Mouse (Mus musculus): ENCODE measurements at regions not wholly inside any gene's neighbourhood (a gene's known extent, or its start where the extent isn't known, plus 50 kb on each side); places are given as distances from the start of the nearest gene placed in this dataset.

DNA sequence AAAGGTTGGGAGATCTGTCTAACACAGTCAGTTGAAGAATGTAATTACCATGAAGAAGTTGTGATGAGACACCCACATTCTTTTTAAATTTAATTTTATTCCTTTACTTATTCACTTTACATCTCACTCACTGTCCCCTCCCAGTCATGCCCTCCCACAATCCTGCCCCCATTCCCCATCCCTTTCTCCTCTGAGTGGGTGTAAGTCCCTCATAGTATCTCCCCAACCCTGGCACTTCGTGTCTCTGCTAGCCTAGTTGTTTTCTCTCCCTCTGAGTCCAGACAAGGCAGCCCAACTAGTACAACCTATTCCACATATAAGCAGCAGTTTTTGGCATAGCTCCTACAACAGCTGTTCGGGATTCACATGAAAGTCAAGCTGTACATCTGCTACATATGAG is 487.3 kb downstream of the Gm9195 start:
- DNase-seq (ENCODE audit: low spot score) (no peak), ATAC-seq (no peak)
- H3K36me3 ChIP-seq (ENCODE audit: control insufficient read depth, insufficient read depth, low read length), result no peaks in the 10 kb centered on the region
- H3K4me3 ChIP-seq (ENCODE audit: low read depth, low read length), result no peak overlapping the region
- no peak overlapping the region for H3K9ac ChIP-seq (ENCODE audit: low read length)
- no peaks in the 10 kb centered on the region for H3K27me3 ChIP-seq (replicated peaks; ENCODE audit: control insufficient read depth, insufficient read depth, low read length)
- H3K27ac ChIP-seq (ENCODE audit: low read depth, low read length), result no peak overlapping the region
- no peaks in the 10 kb centered on the region for H3K4me1 ChIP-seq (ENCODE audit: control insufficient read depth, insufficient read depth, low read length)
- no peak overlapping the region for H3K4me2 ChIP-seq (ENCODE audit: low read length)
- 75% methylated on average over 2 of the region's 2 CpGs for WGBS
- H3K9me3 ChIP-seq (replicated peaks; ENCODE audit: control insufficient read depth, low read length), result no peaks in the 10 kb centered on the region

- Histone ChIP-seq H3K9ac (ENCODE audit: low read length) (no peak overlapping the region), H3K27me3 (replicated peaks; ENCODE audit: control insufficient read depth, insufficient read depth, low read length) (no peaks in the 10 kb centered on the region), H3K4me2 (ENCODE audit: low read length) (no peak overlapping the region), H3K4me1 (ENCODE audit: control insufficient read depth, insufficient read depth, low read length) (no peaks in the 10 kb centered on the region), H3K4me3 (ENCODE audit: low read depth, low read length) (no peak overlapping the region), H3K9me3 (replicated peaks; ENCODE audit: control insufficient read depth, low read length) (no peaks in the 10 kb centered on the region), H3K36me3 (ENCODE audit: control insufficient read depth, insufficient read depth, low read length) (no peaks in the 10 kb centered on the region), H3K27ac (ENCODE audit: low read depth, low read length) (no peak overlapping the region)
- no peak for ATAC-seq
- 72% methylated on average over 7 of the region's 7 CpGs for WGBS
- no peak for DNase-seq (ENCODE audit: low spot score)
Measured at GRCm38 (mm10) chr14:72002205-72003138, 489.2 kb downstream of the Gm9195 start.

GRCm38 (mm10) chr14:71973016-71973415 is 518.6 kb downstream of the Gm9195 start:
- DNase-seq (ENCODE audit: low spot score) (no peak), ATAC-seq (no peak)
- Histone ChIP-seq H3K27ac (ENCODE audit: low read depth, low read length) (no peak overlapping the region), H3K27me3 (replicated peaks; ENCODE audit: control insufficient read depth, insufficient read depth, low read length) (no peaks in the 10 kb centered on the region), H3K36me3 (ENCODE audit: control insufficient read depth, insufficient read depth, low read length) (no peaks in the 10 kb centered on the region), H3K4me1 (ENCODE audit: control insufficient read depth, insufficient read depth, low read length) (no peaks in the 10 kb centered on the region), H3K4me3 (ENCODE audit: low read depth, low read length) (no peak overlapping the region), H3K4me2 (ENCODE audit: low read length) (no peak overlapping the region), H3K9ac (ENCODE audit: low read length) (no peak overlapping the region), H3K9me3 (replicated peaks; ENCODE audit: control insufficient read depth, low read length) (no peaks in the 10 kb centered on the region)
- WGBS, result 87% methylated on average over 4 of the region's 4 CpGs

DNA sequence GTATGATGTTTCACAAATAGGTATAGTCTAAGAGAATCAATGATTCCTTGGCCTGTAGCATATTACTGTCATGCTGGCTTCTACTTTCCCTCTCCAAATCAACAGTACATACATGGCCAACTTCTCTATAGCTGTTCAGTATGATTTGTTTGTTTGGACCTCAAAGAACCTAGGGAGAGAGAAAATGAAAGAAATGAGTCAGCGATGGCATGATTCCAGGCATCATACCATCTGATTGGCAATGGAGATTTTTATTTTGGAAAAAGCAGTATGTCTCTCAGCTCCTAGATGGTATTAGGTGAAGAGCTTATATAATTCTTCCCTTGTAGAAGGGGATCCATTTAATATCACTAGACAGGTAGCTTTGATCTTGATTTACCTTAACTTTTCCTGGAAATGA is 519.1 kb downstream of the Gm9195 start:
- Histone ChIP-seq H3K27me3 (replicated peaks; ENCODE audit: control insufficient read depth, insufficient read depth, low read length) (no peaks in the 10 kb centered on the region), H3K9ac (ENCODE audit: low read length) (no peak overlapping the region), H3K4me1 (ENCODE audit: control insufficient read depth, insufficient read depth, low read length) (no peaks in the 10 kb centered on the region), H3K4me3 (ENCODE audit: low read depth, low read length) (no peak overlapping the region), H3K4me2 (ENCODE audit: low read length) (no peak overlapping the region), H3K9me3 (replicated peaks; ENCODE audit: control insufficient read depth, low read length) (no peaks in the 10 kb centered on the region), H3K27ac (ENCODE audit: low read depth, low read length) (no peak overlapping the region), H3K36me3 (ENCODE audit: control insufficient read depth, insufficient read depth, low read length) (no peaks in the 10 kb centered on the region)
- DNase-seq (ENCODE audit: low spot score), result no peak
- ATAC-seq, result no peak
- 92% methylated on average over 1 of the region's 1 CpGs for WGBS

GRCm38 (mm10) chr14:71967646-71968045 is 524.0 kb downstream of the Gm9195 start:
- 0 out of 2 replicates have a peak, but pooled peaks cover 6% of the 10 kb centered on the region for H3K27me3 ChIP-seq (replicated peaks; ENCODE audit: control insufficient read depth, insufficient read depth, low read length)
- 27% methylated on average over 6 of the region's 6 CpGs for WGBS
- H3K4me2 ChIP-seq (ENCODE audit: low read length), result no peak overlapping the region
- no peak for ATAC-seq
- H3K9ac ChIP-seq (ENCODE audit: low read length), result no peak overlapping the region
- H3K4me3 ChIP-seq (ENCODE audit: low read depth, low read length), result no peak overlapping the region
- H3K9me3 ChIP-seq (replicated peaks; ENCODE audit: control insufficient read depth, low read length), result no peaks in the 10 kb centered on the region
- peaks cover 8% of the 10 kb centered on the region for H3K4me1 ChIP-seq (ENCODE audit: control insufficient read depth, insufficient read depth, low read length)
- no peak overlapping the region for H3K27ac ChIP-seq (ENCODE audit: low read depth, low read length)
- no peak for DNase-seq (ENCODE audit: low spot score)
- H3K36me3 ChIP-seq (ENCODE audit: control insufficient read depth, insufficient read depth, low read length), result no peaks in the 10 kb centered on the region

DNA sequence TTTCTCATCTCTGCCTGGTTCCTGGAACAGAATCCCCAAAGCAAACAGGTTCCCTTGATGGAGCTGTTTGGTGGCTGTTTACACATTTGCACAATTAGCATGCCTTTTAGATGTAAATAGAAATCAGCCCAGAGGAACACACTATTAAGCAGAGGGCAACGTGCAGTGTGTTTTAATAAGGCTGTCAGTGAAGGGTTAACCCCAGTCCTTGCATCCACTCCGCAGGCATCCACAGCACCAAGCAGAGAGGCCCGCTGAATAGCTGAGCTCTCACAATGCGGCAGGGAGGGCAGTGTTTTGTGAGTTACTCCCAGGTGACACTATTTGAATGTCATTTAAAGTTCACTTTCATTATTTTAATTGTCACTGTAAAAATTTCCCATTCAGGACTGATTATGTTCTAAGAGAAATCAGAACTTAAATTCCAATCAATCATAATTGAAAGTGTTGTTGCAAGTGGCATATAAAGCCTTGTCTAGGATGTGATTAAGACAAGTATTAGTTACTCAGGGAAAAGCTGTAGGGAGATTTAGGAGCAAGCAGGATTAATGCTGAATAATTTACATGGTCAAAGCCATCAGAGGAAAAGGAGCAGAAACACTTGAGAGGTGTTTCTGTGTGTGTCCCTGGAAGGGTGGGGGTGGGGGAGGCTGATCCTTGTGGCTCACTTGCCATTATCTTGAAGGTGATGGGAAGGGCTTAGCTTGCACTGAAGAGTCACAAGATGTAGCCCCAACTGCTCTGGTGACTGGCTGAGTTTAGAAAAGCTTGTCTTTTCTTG is 528.1 kb downstream of the Gm9195 start:
- H3K9ac ChIP-seq (ENCODE audit: low read length), result no peak overlapping the region
- H3K27ac ChIP-seq (ENCODE audit: low read depth, low read length), result no peak overlapping the region
- peak; percentile 91 for ATAC-seq
- no peaks in the 10 kb centered on the region for H3K9me3 ChIP-seq (replicated peaks; ENCODE audit: control insufficient read depth, low read length)
- peaks cover 8% of the 10 kb centered on the region for H3K4me1 ChIP-seq (ENCODE audit: control insufficient read depth, insufficient read depth, low read length)
- H3K27me3 ChIP-seq (replicated peaks; ENCODE audit: control insufficient read depth, insufficient read depth, low read length), result 0 out of 2 replicates have a peak, but pooled peaks cover 6% of the 10 kb centered on the region
- no peak overlapping the region for H3K4me3 ChIP-seq (ENCODE audit: low read depth, low read length)
- H3K4me2 ChIP-seq (ENCODE audit: low read length), result no peak overlapping the region
- no peaks in the 10 kb centered on the region for H3K36me3 ChIP-seq (ENCODE audit: control insufficient read depth, insufficient read depth, low read length)
- 0% methylated on average over 4 of the region's 4 CpGs for WGBS
- DNase-seq (ENCODE audit: low spot score), result peak; percentile 81

DNA sequence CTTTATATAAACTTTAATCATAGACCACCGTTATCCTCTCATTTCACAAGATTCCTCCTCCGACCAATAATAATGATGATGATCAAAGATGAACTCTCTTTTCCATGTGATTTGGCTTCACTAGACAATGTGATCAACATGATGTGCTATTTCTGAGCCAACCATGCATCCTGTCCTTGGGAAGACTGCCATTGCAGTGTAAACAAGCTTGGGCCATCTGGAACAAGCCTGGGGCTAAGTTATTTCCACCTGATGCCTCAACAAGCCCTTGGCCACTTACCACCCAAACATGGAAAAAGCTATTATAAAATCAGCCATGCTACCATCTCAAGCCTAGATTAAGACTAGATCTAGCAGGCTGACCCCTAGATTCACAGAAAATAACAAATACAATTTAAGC is 542.9 kb downstream of the Gm9195 start:
- Histone ChIP-seq H3K4me2 (ENCODE audit: low read length) (no peak overlapping the region), H3K4me3 (ENCODE audit: low read depth, low read length) (no peak overlapping the region), H3K36me3 (ENCODE audit: control insufficient read depth, insufficient read depth, low read length) (no peaks in the 10 kb centered on the region), H3K27ac (ENCODE audit: low read depth, low read length) (no peak overlapping the region), H3K9ac (ENCODE audit: low read length) (no peak overlapping the region), H3K9me3 (replicated peaks; ENCODE audit: control insufficient read depth, low read length) (no peaks in the 10 kb centered on the region), H3K4me1 (ENCODE audit: control insufficient read depth, insufficient read depth, low read length) (no peaks in the 10 kb centered on the region), H3K27me3 (replicated peaks; ENCODE audit: control insufficient read depth, insufficient read depth, low read length) (no peaks in the 10 kb centered on the region)
- ATAC-seq (no peak), DNase-seq (ENCODE audit: low spot score) (peak; percentile 28)
- 89% methylated on average over 2 of the region's 2 CpGs for WGBS

DNA sequence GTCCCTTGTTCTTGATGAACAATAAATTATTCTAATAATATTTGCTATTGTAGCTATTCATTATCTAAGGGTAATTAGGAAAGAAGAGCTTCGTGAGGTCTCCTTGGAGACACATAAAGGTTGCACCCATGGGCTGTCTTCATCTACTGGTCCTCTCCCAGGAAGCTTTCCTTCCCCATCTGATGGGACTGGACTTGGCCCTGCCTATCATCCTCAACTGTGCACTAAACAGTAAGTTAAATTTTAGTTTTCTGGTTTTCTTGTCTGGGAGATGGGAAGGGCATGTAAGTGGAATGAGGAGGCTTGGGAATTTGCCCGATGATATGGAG is 554.5 kb downstream of the Gm9195 start:
- Histone ChIP-seq H3K9ac (ENCODE audit: low read length) (no peak overlapping the region), H3K36me3 (ENCODE audit: control insufficient read depth, insufficient read depth, low read length) (no peaks in the 10 kb centered on the region), H3K9me3 (replicated peaks; ENCODE audit: control insufficient read depth, low read length) (no peaks in the 10 kb centered on the region), H3K27me3 (replicated peaks; ENCODE audit: control insufficient read depth, insufficient read depth, low read length) (0 out of 2 replicates have a peak, but pooled peaks cover 5% of the 10 kb centered on the region), H3K27ac (ENCODE audit: low read depth, low read length) (no peak overlapping the region), H3K4me3 (ENCODE audit: low read depth, low read length) (no peak overlapping the region), H3K4me2 (ENCODE audit: low read length) (no peak overlapping the region), H3K4me1 (ENCODE audit: control insufficient read depth, insufficient read depth, low read length) (peaks cover 7% of the 10 kb centered on the region)
- DNase-seq (ENCODE audit: low spot score) (no peak), ATAC-seq (no peak)
- WGBS, result 54% methylated on average over 2 of the region's 2 CpGs

All from forebrain, embryonic 14.5 days (tissue).